Comparison of ENCODE assay signal across 10 mouse cellular contexts in the genomic region with DNA sequence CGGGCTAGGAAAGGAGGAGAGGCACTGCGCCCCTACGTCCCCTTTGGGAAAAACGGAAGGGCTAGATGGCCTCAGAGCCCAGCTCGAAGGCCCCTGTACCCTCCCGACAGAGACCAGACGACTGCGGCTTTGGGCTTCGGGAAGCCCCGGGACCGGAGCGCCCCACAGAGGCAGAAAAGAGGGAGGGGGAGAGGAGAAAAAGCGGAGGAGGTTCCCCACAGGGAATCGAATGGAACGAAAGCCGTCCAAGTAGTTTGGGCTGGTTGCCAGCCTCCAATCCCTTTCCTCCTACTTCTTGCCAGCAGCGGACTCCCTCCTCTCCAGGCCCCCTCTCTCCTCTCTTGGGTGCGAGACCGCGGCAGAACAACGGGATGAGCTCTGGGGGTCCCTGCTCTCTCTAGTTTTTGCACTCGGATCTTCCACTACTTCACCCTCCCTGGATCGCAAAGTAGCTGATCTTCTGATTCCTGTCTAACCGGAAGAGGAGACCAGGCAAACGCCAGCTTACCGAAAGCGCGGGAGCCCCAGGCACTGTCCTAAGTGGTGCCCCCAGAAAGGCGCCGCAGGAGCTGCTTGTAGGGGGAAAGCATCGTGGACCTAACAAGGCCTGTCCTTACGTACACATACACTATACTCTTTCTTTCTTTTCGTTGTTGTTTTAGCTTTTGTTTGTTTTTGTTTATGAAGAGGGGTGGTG. TPM values are rescaled to one million over a fixed set of nuclear protein-coding genes. Genes with fewer than 3 reads are reported as not detected.
DNase-seq lines count a peak whose midpoint lies in the region; ATAC-seq and TF ChIP-seq lines count a peak whose summit lies in the region.
"Had no signal": no experiment of that assay in that cellular context is flagged by ENCODE, and none has a peak within 500 bp of the region (broad histone marks: within the 10 kb centered on the region; RNA-seq: fewer than 3 reads in every experiment).

No protein-coding gene starts in this region.

- H3K4me1 ChIP-seq in kidney, embryonic 15.5 days: 0 out of 2 replicates have a peak, but pooled peaks cover 2% of the 10 kb centered on the region
- H3K4me1 ChIP-seq in embryonic facial prominence, embryonic 12.5 days: no peaks in the 10 kb centered on the region
- peaks cover 13% of the 10 kb centered on the region for H3K4me1 ChIP-seq in hindbrain, embryonic 10.5 days (replicated peaks)
- no peaks in the 10 kb centered on the region for H3K4me1 ChIP-seq in liver, postnatal 0 days (ENCODE audit: insufficient read depth)

- H3K4me3 ChIP-seq in kidney, embryonic 15.5 days (replicated peaks): peak overlapping the region; percentile 11; the same call in 1 of the 2 replicates
- 0 out of 2 replicates have a peak overlapping the region, but pooled peaks have one; percentile 7 for H3K4me3 ChIP-seq in embryonic facial prominence, embryonic 12.5 days
- peak overlapping the region; percentile 39 for H3K4me3 ChIP-seq in hindbrain, embryonic 10.5 days
- no peak overlapping the region for H3K4me3 ChIP-seq in liver, postnatal 0 days (ENCODE audit: low read depth, low read length)

- DNase-seq in kidney, adult 9 months: no peak
- DNase-seq in hindbrain, embryonic 10.5 days (ENCODE audit: low spot score): peak; percentile 45
- DNase-seq in neural tube, embryonic 10.5 days (ENCODE audit: extremely low spot score, low spot score): peak; percentile 48
- no peak for DNase-seq in liver, postnatal 0 days
- no peak for DNase-seq in kidney, adult 11 months
- DNase-seq in urinary bladder, postnatal 14 days (ENCODE audit: low spot score): no peak
- DNase-seq: cerebellum, adult 9-10 months; kidney, adult 2 months had no signal

- no peak overlapping the region for H3K27ac ChIP-seq in kidney, embryonic 15.5 days
- no peak overlapping the region for H3K27ac ChIP-seq in embryonic facial prominence, embryonic 12.5 days
- peak overlapping the region; percentile 76 for H3K27ac ChIP-seq in hindbrain, embryonic 10.5 days
- H3K27ac ChIP-seq in liver, postnatal 0 days (ENCODE audit: low read depth): no peak overlapping the region

- 19% methylated on average over 31 of the region's 33 CpGs for WGBS in kidney, embryonic 15.5 days
- WGBS in embryonic facial prominence, embryonic 12.5 days: 21% methylated on average over 32 of the region's 33 CpGs
- 28% methylated on average over 31 of the region's 33 CpGs for WGBS in hindbrain, embryonic 10.5 days
- 17% methylated on average over 31 of the region's 33 CpGs for WGBS in liver, postnatal 0 days (ENCODE audit: insufficient replicate concordance)

- no peak for TF ChIP-seq CTCF in liver, postnatal 0 days (IDR thresholded peaks at IDR 0.05; ENCODE audit: low read depth)

- peak overlapping the region; percentile 35 for H3K4me2 ChIP-seq in kidney, embryonic 15.5 days
- H3K4me2 ChIP-seq in embryonic facial prominence, embryonic 12.5 days (replicated peaks): peak overlapping the region; percentile 21; the same call in 1 of the 2 replicates
- H3K4me2 ChIP-seq in liver, postnatal 0 days (ENCODE audit: low read depth, low read length): no peak overlapping the region

- no peak for TF ChIP-seq EP300 in liver, postnatal 0 days (IDR thresholded peaks at IDR 0.05; ENCODE audit: low read depth)

- H3K9me3 ChIP-seq in kidney, embryonic 15.5 days (replicated peaks): no peaks in the 10 kb centered on the region
- no peaks in the 10 kb centered on the region for H3K9me3 ChIP-seq in embryonic facial prominence, embryonic 12.5 days
- H3K9me3 ChIP-seq in hindbrain, embryonic 10.5 days: no peaks in the 10 kb centered on the region
- H3K9me3 ChIP-seq in liver, postnatal 0 days (ENCODE audit: low read length): no peaks in the 10 kb centered on the region

- no peaks in the 10 kb centered on the region for H3K36me3 ChIP-seq in kidney, embryonic 15.5 days
- H3K36me3 ChIP-seq in embryonic facial prominence, embryonic 12.5 days: no peaks in the 10 kb centered on the region
- no peaks in the 10 kb centered on the region for H3K36me3 ChIP-seq in hindbrain, embryonic 10.5 days
- H3K36me3 ChIP-seq in liver, postnatal 0 days (replicated peaks; ENCODE audit: insufficient read depth, low read length): no peaks in the 10 kb centered on the region

- peaks cover 97% of the 10 kb centered on the region for H3K27me3 ChIP-seq in kidney, embryonic 15.5 days
- peaks cover 68% of the 10 kb centered on the region for H3K27me3 ChIP-seq in embryonic facial prominence, embryonic 12.5 days
- H3K27me3 ChIP-seq in hindbrain, embryonic 10.5 days (ENCODE audit: insufficient read depth, poor library complexity, severe bottlenecking): peaks cover 92% of the 10 kb centered on the region
- peaks cover 42% of the 10 kb centered on the region for H3K27me3 ChIP-seq in liver, postnatal 0 days (ENCODE audit: insufficient read depth, low read length)

- H3K9ac ChIP-seq in kidney, embryonic 15.5 days: no peak overlapping the region
- H3K9ac ChIP-seq in embryonic facial prominence, embryonic 12.5 days: no peak overlapping the region
- H3K9ac ChIP-seq in liver, postnatal 0 days (replicated peaks): no peak overlapping the region

- ATAC-seq in kidney, embryonic 15.5 days (replicated peaks; ENCODE audit: low FRiP score): no peak
- no peak for ATAC-seq in embryonic facial prominence, embryonic 12.5 days (ENCODE audit: insufficient number of reproducible peaks, insufficient read depth, low FRiP score, low TSS enrichment)
- no peak for ATAC-seq in liver, postnatal 0 days

RNA-seq across cellular contexts. Expression of a gene that starts 3.1 kb away (rescaled TPM):
- 0.06 TPM in 1 of 2 replicates, not detected in the other for polyA plus RNA-seq in kidney, embryonic 15.5 days (2015; fragmentation: Nextera tagmentation; extraction: Ambion mirVana)
- polyA plus RNA-seq in embryonic facial prominence, embryonic 12.5 days (2016; fragmentation: Nextera tagmentation; extraction: Ambion mirVana): 3.2 and 3.4 TPM in 2 replicates
- 16.1 and 20.1 TPM in 2 replicates for polyA plus RNA-seq in hindbrain, embryonic 10.5 days (2016; fragmentation: Nextera tagmentation; extraction: Ambion mirVana)
- not detected in 2 replicates for polyA plus RNA-seq in liver, postnatal 0 days (2015; fragmentation: Nextera tagmentation; extraction: Ambion mirVana)
- polyA plus RNA-seq: kidney, adult 2 months had no signal

Comparison
In these comparisons a context has a peak if more than half of its experiments do, and no peak if none do; other contexts are left out.
1. DNase-seq: peak in hindbrain, embryonic 10.5 days (single experiment) and neural tube, embryonic 10.5 days (single experiment); none in kidney, adult 9 months (single experiment), liver, postnatal 0 days (single experiment), kidney, adult 11 months (single experiment) and urinary bladder, postnatal 14 days (single experiment).